Mouse (Mus musculus) embryonic stem cell, embryonic (primary cell): ENCODE data around the gene BC029722.

Experiments used
- CTCF ChIA-PET, 4 experiments: fragments of 300-600 bp in 2 of 4; fragments of 350-600 bp in 2 of 4; sonication (Branson Sonifier 250); formaldehyde crosslinking; loops; one replicate each; lab custom pipeline; 2022; ENCODE audit warnings: inconsistent platforms in 2 of 4; lab: Charles Lee
- POLR2A ChIA-PET, 4 experiments: fragments of 300-600 bp in 2 of 4; fragments of 350-600 bp in 2 of 4; sonication (Branson Sonifier 250); formaldehyde crosslinking; loops; one replicate each; lab custom pipeline; 2022; ENCODE audit warnings: antibody characterized with exemption in 4 of 4, inconsistent platforms in 1 of 4; lab: Charles Lee

Gene BC029722

DNA sequence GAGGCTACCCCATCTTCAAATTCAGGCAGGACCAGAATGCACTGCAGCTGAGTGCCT is at the start of gene BC029722:
TSS of gene BC029722 (minus strand) at position 35 of the 57 bp plus-strand sequence.
- CTCF ChIA-PET, result interaction anchor here in 3 of 4 experiments (0.5 to 1.4 kb wide), 10 partner anchors 8 to 1233 kb away, joined by 3 to 6 read pairs (median 3); partner anchors contain the start of genes Acss2 (in 2 of the 3), Ggt7 (in 2 of the 3), 6430550D23Rik (in 1 of the 3) and Ergic3 (in 1 of the 3)
- POLR2A ChIA-PET, result interaction anchor here in 2 of 4 experiments (0.7 to 4.2 kb wide), 31 partner anchors 8 to 461 kb away, joined by 3 to 16 read pairs (median 4); partner anchors contain the start of genes Acss2 (in 1 of the 2), Cep250 (in 1 of the 2), Cpne1 (in 1 of the 2) and Fam83c (in 1 of the 2)

- ChIA-PET CTCF (no interaction called here), POLR2A (interaction anchor here in 3 of 4 experiments (0.5 to 2.0 kb wide), 6 partner anchors 8 to 1213 kb away, joined by 3 to 6 read pairs (median 3); no protein-coding TSS in a partner anchor)
Measured at GRCm38 (mm10) chr2:155868320-155868719, 49.1 kb upstream of the BC029722 start.

DNA sequence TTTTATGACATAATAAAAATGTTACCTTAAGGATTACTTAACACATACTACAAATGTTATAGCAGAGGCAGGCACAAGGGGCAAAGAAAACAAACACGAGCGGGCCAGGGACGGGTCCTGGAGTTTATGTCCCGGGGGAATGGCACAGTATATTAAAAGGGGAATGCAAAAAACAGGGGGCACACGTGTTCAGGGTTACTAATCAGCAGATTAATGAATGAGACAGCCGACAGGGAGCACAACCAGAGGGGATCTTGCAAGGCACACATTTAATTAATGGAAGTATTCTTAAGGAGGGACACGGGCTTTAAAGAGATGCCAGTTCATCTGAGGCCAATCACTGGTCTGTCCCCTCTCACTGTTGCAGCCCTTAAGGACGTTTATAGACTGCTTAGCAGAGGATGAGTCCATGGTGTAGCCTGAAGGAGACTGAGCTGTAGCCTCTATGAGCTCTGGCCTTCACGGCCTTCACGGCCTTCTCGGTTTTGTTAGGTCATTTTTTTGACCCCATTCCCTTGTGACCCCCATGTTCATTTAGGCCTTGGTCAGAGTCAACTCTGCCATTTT is 44.2 kb upstream of the BC029722 start:
- ChIA-PET POLR2A (interaction anchor here in 2 of 4 experiments (0.7 to 3.2 kb wide), 6 partner anchors 11 to 504 kb away, joined by 3 to 13 read pairs (median 4); partner anchors contain the start of gene Fam83c (in 1 of the 2)), CTCF (interaction anchor here in 2 of 4 experiments (0.5 to 1.4 kb wide), 2 partner anchors 12 to 83 kb away, joined by 3 to 5 read pairs; partner anchors contain the start of gene Gdf5 (in 1 of the 2))

DNA sequence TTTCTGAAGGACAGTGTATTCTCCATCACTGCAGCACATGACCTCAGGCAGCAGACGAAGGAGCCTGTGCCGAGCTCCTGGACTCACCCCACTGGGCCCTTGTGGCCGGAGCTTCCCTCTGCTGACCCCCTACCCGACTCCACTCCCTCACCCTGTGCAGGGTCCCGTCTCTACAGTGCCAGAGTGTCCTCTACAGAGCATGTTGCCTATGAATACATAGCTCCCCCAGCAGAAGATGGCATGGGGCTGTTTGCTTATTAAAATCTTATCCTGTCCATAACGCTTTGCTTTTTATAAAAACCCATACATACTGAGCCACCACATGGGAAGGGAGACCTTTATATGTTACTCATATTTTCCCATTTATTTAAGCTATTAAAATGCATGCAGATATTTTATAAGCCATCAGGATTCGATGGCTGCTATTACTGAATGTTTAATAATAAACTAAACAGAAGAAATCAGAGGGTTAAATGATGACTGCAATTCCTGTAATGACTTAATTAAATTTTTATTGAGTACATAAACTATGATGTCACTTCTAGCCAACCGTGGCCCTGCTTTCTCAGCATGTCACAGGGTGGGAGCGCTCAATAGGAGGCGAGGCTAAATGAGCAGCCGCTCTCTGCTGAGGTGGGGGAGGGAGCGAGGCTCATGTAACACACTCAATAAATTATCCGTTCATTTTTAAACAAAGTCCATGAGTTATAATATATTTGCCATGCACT is 43.5 kb upstream of the BC029722 start:
- ChIA-PET CTCF (interaction anchor here in 2 of 4 experiments (0.5 to 0.6 kb wide), 3 partner anchors 12 to 38 kb away, joined by 3 to 4 read pairs (median 3); no protein-coding TSS in a partner anchor), POLR2A (interaction anchor here in 3 of 4 experiments (0.7 to 3.2 kb wide), 7 partner anchors 10 to 505 kb away, joined by 3 to 13 read pairs (median 4); no protein-coding TSS in a partner anchor)

DNA sequence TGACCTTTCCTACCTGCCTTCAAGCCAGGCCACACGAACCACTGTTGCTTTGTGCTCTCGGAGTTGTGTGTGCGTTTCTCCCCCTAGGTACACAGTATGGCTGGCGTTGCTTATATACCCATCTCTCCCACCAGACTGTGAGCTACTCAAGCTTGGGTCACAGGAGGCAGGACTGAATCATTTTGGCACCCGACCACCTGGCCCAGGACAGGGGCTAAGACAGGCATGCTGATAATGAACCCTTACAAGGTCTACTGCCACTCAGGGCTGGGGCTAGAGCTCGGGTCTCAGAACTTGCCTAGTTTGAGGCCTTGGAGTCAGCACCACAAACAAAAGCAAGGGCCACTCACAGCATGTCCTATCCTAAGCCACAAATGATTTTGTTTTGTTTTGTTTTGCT is 42.4 kb upstream of the BC029722 start:
- ChIA-PET POLR2A (interaction anchor here in 2 of 4 experiments (0.6 to 3.2 kb wide), 6 partner anchors 9 to 93 kb away, joined by 3 to 13 read pairs (median 4); no protein-coding TSS in a partner anchor), CTCF (no interaction called here)

- ChIA-PET POLR2A (interaction anchor here in 1 of 4 experiments (3.2 kb wide), 1 partner anchor 8 kb away, joined by 13 read pairs; no protein-coding TSS in a partner anchor), CTCF (no interaction called here)
Measured at GRCm38 (mm10) chr2:155860102-155860501, 40.9 kb upstream of the BC029722 start.

- CTCF ChIA-PET, result interaction anchor here in 2 of 4 experiments (0.5 to 1.0 kb wide), 3 partner anchors 93 to 151 kb away, joined by 3 to 8 read pairs (median 3); no protein-coding TSS in a partner anchor
Measured at GRCm38 (mm10) chr2:155852536-155852935, 33.3 kb upstream of the BC029722 start.

DNA sequence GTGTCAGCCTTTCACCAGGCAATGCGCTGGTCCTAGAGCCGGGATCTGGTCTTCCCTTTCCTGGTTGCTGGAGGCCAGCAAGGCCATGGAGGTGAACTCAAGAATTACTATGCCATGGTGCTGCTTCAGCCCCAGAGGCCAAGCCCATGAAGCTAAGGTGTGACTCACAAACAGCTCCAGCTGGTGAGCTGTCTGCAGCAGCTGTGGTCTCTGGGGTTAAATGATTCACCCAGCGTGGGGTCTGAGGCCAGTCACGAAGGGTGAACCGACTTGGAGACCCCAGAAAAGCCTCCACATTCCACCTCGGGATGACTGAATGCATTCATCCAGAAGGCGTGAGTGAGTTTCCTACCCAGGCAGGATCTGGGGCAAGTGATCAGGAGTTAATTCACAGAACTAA is 30.9 kb upstream of the BC029722 start:
- ChIA-PET POLR2A (interaction anchor here in 2 of 4 experiments (0.7 to 1.9 kb wide), 18 partner anchors 10 to 98 kb away, joined by 3 to 9 read pairs (median 4); partner anchors contain the start of genes BC029722 (in 2 of the 2), Eif6 (in 2 of the 2), Fam83c (in 1 of the 2) and Gm15557 (in 1 of the 2)), CTCF (interaction anchor here in 3 of 4 experiments (0.5 to 5.5 kb wide), 4 partner anchors 16 to 648 kb away, joined by 3 to 32 read pairs (median 4); partner anchors contain the start of genes Fam83c (in 1 of the 3), Gdf5 (in 1 of the 3) and Trpc4ap (in 1 of the 3))

More at GRCm38 (mm10) chr2:155852536-155852935, 33.3 kb upstream of the BC029722 start:
- POLR2A ChIA-PET, result interaction anchor here in 3 of 4 experiments (0.6 to 3.2 kb wide), 10 partner anchors 9 to 104 kb away, joined by 3 to 13 read pairs (median 3); partner anchors contain the start of genes Cep250 (in 2 of the 3) and Eif6 (in 1 of the 3)

- ChIA-PET CTCF (interaction anchor here in 3 of 4 experiments (0.6 to 5.5 kb wide), 9 partner anchors 9 to 216 kb away, joined by 3 to 32 read pairs (median 4); partner anchors contain the start of genes Gdf5 (in 2 of the 3), Cep250 (in 1 of the 3), Fam83c (in 1 of the 3) and Trpc4ap (in 1 of the 3)), POLR2A (interaction anchor here in 3 of 4 experiments (0.6 to 1.9 kb wide), 30 partner anchors 9 to 264 kb away, joined by 3 to 9 read pairs (median 4); partner anchors contain the start of genes BC029722 (in 2 of the 3), Eif6 (in 2 of the 3), Gm15557 (in 2 of the 3) and Fam83c (in 1 of the 3))
Measured at GRCm38 (mm10) chr2:155849464-155849863, 30.2 kb upstream of the BC029722 start.

- ChIA-PET CTCF (interaction anchor here in 2 of 4 experiments (2.0 to 5.5 kb wide), 2 partner anchors 98 kb away, joined by 5 to 32 read pairs; partner anchors contain the start of gene Gdf5 (in 1 of the 2)), POLR2A (interaction anchor here in 1 of 4 experiments (0.9 to 1.6 kb wide), 5 partner anchors 22 to 55 kb away, joined by 3 to 6 read pairs (median 4); partner anchors contain the start of gene Eif6)
Measured at GRCm38 (mm10) chr2:155848291-155848690, 29.1 kb upstream of the BC029722 start.

DNA sequence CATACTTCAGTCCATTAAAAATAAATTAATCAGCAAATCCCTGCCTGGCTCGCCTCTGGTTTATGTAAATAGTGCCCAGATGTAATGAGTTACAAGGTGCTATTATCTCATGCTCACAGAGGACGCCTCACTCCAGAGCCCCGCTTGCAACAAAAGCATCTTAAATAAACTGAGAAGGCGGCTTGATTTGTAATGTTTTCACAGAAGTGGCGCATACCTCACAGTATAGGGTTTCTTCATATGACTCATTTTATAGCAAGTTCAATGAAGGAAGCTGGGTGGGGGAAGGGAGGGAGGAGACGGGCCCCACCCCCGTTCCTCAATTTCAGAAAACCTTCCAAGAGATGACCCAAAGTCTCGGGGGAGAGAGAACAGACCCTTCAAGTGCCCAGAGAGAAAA is 27.7 kb upstream of the BC029722 start:
- ChIA-PET CTCF (interaction anchor here in 1 of 4 experiments (5.5 kb wide), 1 partner anchor 99 kb away, joined by 32 read pairs; the partner anchor contains the start of gene Gdf5), POLR2A (interaction anchor here in 2 of 4 experiments (1.5 kb wide), 2 partner anchors 21 to 37 kb away, joined by 3 to 4 read pairs; partner anchors contain the start of gene Eif6 (in 1 of the 2))

GRCm38 (mm10) chr2:155838961-155839360 is 19.7 kb upstream of the BC029722 start:
- POLR2A ChIA-PET, result interaction anchor here in 2 of 4 experiments (1.1 to 1.9 kb wide), 3 partner anchors 10 to 90 kb away, joined by 3 to 6 read pairs (median 6); partner anchors contain the start of gene Eif6 (in 1 of the 2)
- CTCF ChIA-PET, result no interaction called here

GRCm38 (mm10) chr2:155837961-155838360 is 18.7 kb upstream of the BC029722 start:
- ChIA-PET CTCF (interaction anchor here in 1 of 4 experiments (0.6 kb wide), 1 partner anchor 931 kb away, joined by 3 read pairs; no protein-coding TSS in a partner anchor), POLR2A (interaction anchor here in 2 of 4 experiments (0.8 to 1.9 kb wide), 5 partner anchors 11 to 91 kb away, joined by 3 to 6 read pairs (median 4); partner anchors contain the start of gene Eif6 (in 2 of the 2))

DNA sequence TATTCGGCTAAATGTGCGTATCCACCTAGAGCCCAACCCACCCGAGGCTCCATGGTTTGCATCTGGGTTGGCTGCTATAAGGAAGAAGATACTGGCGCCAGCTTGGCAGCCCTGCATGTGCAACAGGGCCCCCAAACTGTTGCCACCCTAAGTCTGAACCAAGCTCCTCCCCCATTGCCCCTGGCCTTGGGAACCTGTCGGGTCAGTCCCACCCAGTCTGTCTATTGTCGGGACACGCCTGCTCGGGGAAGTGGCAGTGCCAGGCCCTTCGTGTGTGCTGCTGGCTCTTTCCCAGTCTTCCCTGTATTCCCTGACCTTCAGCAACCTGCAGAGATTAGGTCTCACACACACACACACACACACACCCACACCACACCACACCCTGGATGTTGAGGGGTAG is 15.5 kb upstream of the BC029722 start, which contains the start of gene Fam83c:
TSS of gene Fam83c (minus strand) at position 123 of the 400 bp plus-strand sequence.
- ChIA-PET POLR2A (interaction anchor here in 1 of 4 experiments (0.5 to 3.4 kb wide), 7 partner anchors 7 to 252 kb away, joined by 3 to 9 read pairs (median 5); partner anchors contain the start of genes BC029722, Cep250 and Eif6), CTCF (interaction anchor here in 3 of 4 experiments (0.5 to 3.6 kb wide), 4 partner anchors 15 to 599 kb away, joined by 3 to 18 read pairs (median 4); partner anchors contain the start of genes BC029722 (in 1 of the 3), Dynlrb1 (in 1 of the 3) and Gdf5 (in 1 of the 3))

DNA sequence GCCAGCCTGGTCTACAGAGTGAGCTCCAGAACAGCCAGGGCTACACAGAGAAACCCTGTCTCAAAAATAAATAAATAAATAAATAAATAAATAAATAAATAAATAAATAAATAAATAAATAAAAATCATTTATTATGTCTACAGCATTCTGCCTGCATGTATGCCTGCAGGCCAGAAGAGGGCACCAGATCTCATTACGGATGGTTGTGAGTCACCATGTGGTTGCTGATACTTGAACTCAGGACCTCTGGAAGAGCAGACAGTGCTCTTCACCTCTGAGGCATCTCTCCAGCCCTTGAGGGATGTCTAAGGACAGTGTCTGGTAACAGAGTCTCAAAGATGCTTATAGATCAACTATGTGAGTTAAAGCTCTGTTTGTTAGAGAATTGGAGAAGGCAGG is 12.9 kb upstream of the BC029722 start:
- POLR2A ChIA-PET, result interaction anchor here in 2 of 4 experiments (1.0 to 3.4 kb wide), 10 partner anchors 10 to 120 kb away, joined by 3 to 9 read pairs (median 4); partner anchors contain the start of genes BC029722 (in 1 of the 2), Gdf5 (in 1 of the 2), Gm15557 (in 1 of the 2) and Uqcc1 (in 1 of the 2)

DNA sequence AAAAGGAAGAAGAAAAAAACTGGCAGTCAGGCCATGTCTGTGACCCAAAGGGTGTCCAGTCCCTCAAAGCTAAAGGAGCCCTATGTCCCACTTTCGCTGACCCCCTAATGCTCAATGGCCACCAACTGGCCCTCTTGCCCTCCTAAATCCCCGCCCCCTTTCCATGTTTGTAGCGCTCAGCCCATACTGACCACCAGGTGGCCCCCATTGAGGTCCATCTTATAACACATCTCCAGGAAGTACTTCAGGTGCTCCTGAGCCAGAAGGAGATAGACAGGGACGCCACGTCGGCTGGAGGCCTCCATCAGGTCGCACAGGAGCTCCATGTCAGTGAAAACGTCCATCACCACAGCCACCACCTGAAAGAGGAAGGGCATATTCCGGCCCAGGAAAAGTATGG is 12.1 kb upstream of the BC029722 start:
- ChIA-PET CTCF (interaction anchor here (0.6 to 3.6 kb wide), 6 partner anchors 10 to 121 kb away, joined by 3 to 18 read pairs (median 6); partner anchors contain the start of gene Gdf5 (in 1 of the 4)), POLR2A (interaction anchor here in 2 of 4 experiments (1.1 to 3.4 kb wide), 5 partner anchors 10 to 99 kb away, joined by 3 to 9 read pairs (median 5); partner anchors contain the start of genes BC029722 (in 1 of the 2) and Uqcc1 (in 1 of the 2))

More for the DNA sequence above, 12.9 kb upstream of the BC029722 start:
- CTCF ChIA-PET, result interaction anchor here (0.8 to 3.6 kb wide), 11 partner anchors 9 to 474 kb away, joined by 3 to 18 read pairs (median 4); partner anchors contain the start of gene Gdf5 (in 2 of the 4)
